Mouse (Mus musculus) inflammation-experienced regulatory T-cells, adult 16 weeks (primary cell): ENCODE measurements around the gene Prmt6. TPM values are rescaled to one million over a fixed set of nuclear protein-coding genes. Genes with fewer than 3 reads are reported as not detected.

Experiments
- polyA plus RNA-seq: library from polyadenylated mRNA; unstranded; fragments of 100-300 nt; shearing (Covaris generic); gene quantifications from one replicate; pipeline ENCODE4 v1.2.1, GENCODE M21; 2017

Prmt6 gene
- 20.8 TPM for polyA plus RNA-seq

GRCm38 (mm10) chr3:110250839-110251700, at the start of gene Prmt6:
TSS of gene Prmt6 (minus strand) at chr3:110250998.

Other genes with a start within 250 kb of the Prmt6 start
- gene Ntng1, start 107.0 kb downstream of the Prmt6 start, polyA plus RNA-seq = not detected